Mouse (Mus musculus) forebrain, embryonic 11.5 days (tissue): ENCODE data around the gene Slc36a4. TPM values are rescaled to one million over a fixed set of nuclear protein-coding genes. Genes with fewer than 3 reads are reported as not detected.
A peak's percentile ranks its signal among the peaks of the same experiment; 100 is the strongest.

Experiments used
- ATAC-seq: fragments of 200-750 bp; cut with Nextera tagmentation; replicated peaks from 2 replicates; pipeline ENCODE4 v1.8.0; 2017; ENCODE audit warnings: moderate TSS enrichment; ENCODE audit not compliant: low FRiP score
- DNase-seq: peaks from one replicate; pipeline ENCODE4 v3.0.0-alpha.2; 2017; ENCODE audit warnings: low spot score
- H3K27ac ChIP-seq: fragments of 300-500 bp; sonication (generic); 2 replicates; pipeline ENCODE4 v1.5.1; 2014; ENCODE audit warnings: low read depth, low read length
- H3K27me3 ChIP-seq: fragments of 300-500 bp; sonication (generic); 2 replicates; pipeline ENCODE4 v1.6.1; 2014; ENCODE audit warnings: mild to moderate bottlenecking, low read length, mixed read lengths; ENCODE audit not compliant: control insufficient read depth, insufficient read depth
- H3K36me3 ChIP-seq: fragments of 300-500 bp; sonication (generic); 2 replicates; pipeline ENCODE4 v1.6.1; 2014; ENCODE audit warnings: mild to moderate bottlenecking, low read length, moderate library complexity, mixed read lengths; ENCODE audit not compliant: control insufficient read depth, insufficient read depth
- H3K4me1 ChIP-seq: fragments of 300-500 bp; sonication (generic); replicated peaks from 2 replicates; pipeline ENCODE4 v1.6.1; 2014; ENCODE audit warnings: low read length, mixed read lengths; ENCODE audit not compliant: control insufficient read depth, insufficient read depth
- H3K4me2 ChIP-seq: fragments of 300-500 bp; sonication (generic); 2 replicates; pipeline ENCODE4 v1.6.1; 2014; ENCODE audit warnings: low read depth, mild to moderate bottlenecking, low read length, moderate library complexity, mixed read lengths; ENCODE audit not compliant: severe bottlenecking
- H3K4me3 ChIP-seq: fragments of 300-500 bp; sonication (generic); 2 replicates; pipeline ENCODE4 v1.5.1; 2014; ENCODE audit warnings: low read depth, low read length
- H3K9ac ChIP-seq: fragments of 300-500 bp; sonication (generic); 2 replicates; pipeline ENCODE4 v1.6.1; 2014; ENCODE audit warnings: low read length
- H3K9me3 ChIP-seq: fragments of 300-500 bp; sonication (generic); 2 replicates; pipeline ENCODE4 v1.6.1; 2016; ENCODE audit warnings: low read length, mixed read lengths; ENCODE audit not compliant: control insufficient read depth
- WGBS: fragments of 180-500 bp; shearing (Covaris S2); extraction: QIAGEN DNeasy Blood & Tissue Kit; methylation state at CpG from one replicate; pipeline ENCODE4 v1.1.7; 2014; 5-methylcytosine and 5-hydroxymethylcytosine counted together
- polyA plus RNA-seq: library from polyadenylated mRNA; unstranded; fragments of >200 nt; fragmentation: Nextera tagmentation; extraction: Ambion mirVana; gene quantifications from 2 replicates; pipeline ENCODE4 v1.2.1, GENCODE M21; 2014

Gene Slc36a4
- polyA plus RNA-seq, 1 experiment from 2014 or later, result 17.8 TPM

DNA sequence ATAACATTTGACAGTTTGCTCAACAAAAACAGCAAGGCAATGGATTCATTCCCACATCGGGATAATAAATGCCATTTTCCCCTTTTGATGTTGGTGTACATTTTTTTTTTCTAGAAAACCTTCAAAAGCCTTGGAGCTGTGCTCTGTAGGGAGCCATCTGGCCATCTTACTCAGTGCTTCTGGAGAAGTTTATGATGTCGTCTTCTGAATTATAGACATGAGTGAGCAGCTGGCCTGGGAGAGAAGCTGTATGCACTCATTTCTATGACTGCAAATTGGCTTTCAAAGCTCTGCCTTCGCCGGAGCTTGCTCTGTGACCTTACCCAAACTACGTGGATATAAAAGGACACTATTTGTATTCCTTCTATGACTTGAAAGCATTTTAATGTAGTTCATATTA, 56.8 kb downstream of the Slc36a4 start:
- H3K4me2 ChIP-seq, result no peak overlapping the region
- H3K27ac ChIP-seq, result no peak overlapping the region
- ATAC-seq, result no peak
- no peak overlapping the region for H3K9ac ChIP-seq
- no peak for DNase-seq
- H3K4me3 ChIP-seq, result no peak overlapping the region
- H3K4me1 ChIP-seq, result no peaks in the 10 kb centered on the region
- WGBS, result 68% methylated on average over 5 of the region's 5 CpGs
- no peaks in the 10 kb centered on the region for H3K9me3 ChIP-seq
- H3K27me3 ChIP-seq, result no peaks in the 10 kb centered on the region
- H3K36me3 ChIP-seq, result no peaks in the 10 kb centered on the region

DNA sequence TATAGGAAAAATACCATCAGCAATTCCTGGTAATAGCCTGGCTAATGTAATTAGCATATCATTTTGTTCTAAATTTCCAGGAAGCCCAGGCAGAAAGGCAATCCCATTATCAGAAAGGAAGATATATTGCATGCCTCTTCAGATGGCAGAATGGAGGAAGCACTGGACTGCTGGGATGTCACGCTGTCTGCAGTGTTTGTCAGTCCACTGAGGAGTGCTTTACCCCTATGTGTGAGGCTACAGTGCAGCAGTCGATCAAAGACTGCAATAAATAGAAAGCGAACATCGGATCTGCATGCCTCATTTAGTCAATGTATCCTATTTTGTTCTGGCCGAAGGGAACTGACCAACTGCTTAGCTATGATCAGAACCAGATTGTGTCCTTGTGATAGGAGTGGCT, 57.3 kb downstream of the Slc36a4 start:
- Histone ChIP-seq H3K27me3 (peaks cover 1% of the 10 kb centered on the region), H3K4me1 (no peaks in the 10 kb centered on the region), H3K36me3 (no peaks in the 10 kb centered on the region), H3K27ac (no peak overlapping the region), H3K9ac (no peak overlapping the region), H3K4me2 (no peak overlapping the region), H3K4me3 (no peak overlapping the region), H3K9me3 (no peaks in the 10 kb centered on the region)
- DNase-seq (no peak), ATAC-seq (no peak)
- WGBS, result 72% methylated on average over 5 of the region's 5 CpGs

DNA sequence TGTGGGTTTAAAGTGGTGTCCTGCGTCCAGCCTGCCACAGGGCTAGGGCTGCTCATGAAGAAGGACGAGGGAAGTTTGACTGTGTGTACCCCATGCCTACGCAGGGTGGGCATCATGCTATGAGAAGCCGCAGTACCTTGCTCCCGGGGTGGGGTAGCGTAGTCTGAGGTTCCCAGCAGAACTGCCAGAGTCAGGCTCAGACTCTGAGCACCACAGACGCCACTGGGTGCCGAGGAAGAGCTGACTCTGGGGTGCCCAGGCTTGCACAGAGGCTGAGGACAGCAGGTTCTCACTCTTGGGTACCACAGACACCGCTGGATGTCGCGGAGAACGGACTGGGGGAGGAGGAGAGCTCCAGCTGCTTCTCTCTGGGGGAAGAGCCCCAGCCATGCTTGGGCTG, 63.2 kb downstream of the Slc36a4 start:
- Histone ChIP-seq H3K27me3 (peaks cover 12% of the 10 kb centered on the region), H3K4me2 (no peak overlapping the region), H3K9ac (no peak overlapping the region), H3K4me3 (no peak overlapping the region), H3K36me3 (no peaks in the 10 kb centered on the region), H3K9me3 (no peaks in the 10 kb centered on the region), H3K4me1 (peaks cover 3% of the 10 kb centered on the region; the same call in 1 of the 2 replicates), H3K27ac (no peak overlapping the region)
- DNase-seq (peak; percentile 51), ATAC-seq (no peak)
- 82% methylated on average over 12 of the region's 12 CpGs for WGBS

DNA sequence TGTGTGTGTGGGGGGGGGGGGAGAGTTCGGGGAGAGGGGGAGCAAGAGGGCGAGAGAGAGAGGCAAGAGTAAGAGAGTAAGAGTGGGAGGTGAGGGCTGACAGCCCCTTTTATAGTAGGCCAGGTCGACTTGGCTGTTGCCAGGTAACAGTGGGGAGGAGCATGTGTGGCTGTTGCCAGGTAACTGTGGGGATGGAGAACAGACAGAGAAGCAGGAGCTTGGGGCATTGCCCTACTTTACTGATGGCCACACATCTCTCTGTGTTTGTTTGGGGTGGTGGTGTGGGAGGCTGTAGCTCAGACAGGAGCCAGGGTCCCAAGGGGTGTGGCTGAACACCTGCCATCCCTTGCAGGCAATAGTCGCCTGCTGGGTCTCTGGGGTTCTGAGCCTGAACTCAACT, 63.9 kb downstream of the Slc36a4 start:
- Histone ChIP-seq H3K27me3 (peaks cover 12% of the 10 kb centered on the region), H3K9me3 (no peaks in the 10 kb centered on the region), H3K4me2 (no peak overlapping the region), H3K36me3 (no peaks in the 10 kb centered on the region), H3K27ac (no peak overlapping the region), H3K4me1 (peaks cover 3% of the 10 kb centered on the region; the same call in 1 of the 2 replicates), H3K9ac (no peak overlapping the region), H3K4me3 (no peak overlapping the region)
- DNase-seq (peak; percentile 52), ATAC-seq (no peak)
- 45% methylated on average over 3 of the region's 4 CpGs for WGBS

DNA sequence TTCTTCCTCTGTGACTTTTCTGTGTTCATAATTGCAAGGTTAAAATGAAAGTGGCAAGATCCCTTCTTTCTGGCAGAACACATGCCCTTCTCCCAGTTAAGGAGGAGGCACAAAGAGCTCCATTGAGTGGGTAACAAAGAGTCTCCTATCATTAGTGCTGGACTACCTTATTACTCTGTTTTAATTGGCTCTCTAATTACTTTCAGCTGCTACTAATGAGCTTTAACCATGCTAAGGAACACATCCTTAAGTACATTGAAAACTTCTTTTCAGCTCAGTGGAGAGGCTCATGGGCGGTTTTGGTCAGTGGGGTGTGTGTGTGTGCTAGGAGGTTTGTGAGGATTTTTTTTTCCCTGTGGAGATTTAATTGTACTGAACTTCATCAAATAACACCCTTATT, 65.4 kb downstream of the Slc36a4 start:
- no peaks in the 10 kb centered on the region for H3K36me3 ChIP-seq
- no peak overlapping the region for H3K4me3 ChIP-seq
- H3K9ac ChIP-seq, result no peak overlapping the region
- H3K27ac ChIP-seq, result no peak overlapping the region
- DNase-seq (peak; percentile 67), ATAC-seq (peak; percentile 96)
- peaks cover 3% of the 10 kb centered on the region; the same call in 1 of the 2 replicates for H3K4me1 ChIP-seq
- peaks cover 12% of the 10 kb centered on the region for H3K27me3 ChIP-seq
- 25% methylated on average over 1 of the region's 1 CpGs for WGBS
- no peak overlapping the region for H3K4me2 ChIP-seq
- no peaks in the 10 kb centered on the region for H3K9me3 ChIP-seq

DNA sequence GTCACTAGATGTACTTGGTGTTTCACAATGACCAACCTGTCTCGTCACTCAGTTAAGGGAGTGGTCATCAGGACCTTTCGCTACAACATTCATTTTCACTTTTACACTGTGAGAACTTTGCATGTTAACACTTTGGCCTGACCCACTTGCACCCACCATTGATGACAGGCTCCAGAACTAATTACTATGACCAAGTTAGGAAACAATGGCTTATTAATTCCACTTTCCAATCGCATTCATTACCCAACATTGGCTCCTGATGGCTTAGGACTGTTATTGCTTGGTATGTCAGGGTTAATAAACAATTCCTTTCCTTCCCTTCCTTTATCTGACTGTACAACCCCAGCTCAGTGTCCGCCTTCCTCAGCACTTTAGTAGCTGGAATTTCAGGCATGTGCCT, 72.4 kb downstream of the Slc36a4 start:
- DNase-seq, result no peak
- ATAC-seq, result no peak
- H3K4me1 ChIP-seq, result peaks cover 2% of the 10 kb centered on the region; the same call in 1 of the 2 replicates
- no peak overlapping the region for H3K27ac ChIP-seq
- H3K4me3 ChIP-seq, result no peak overlapping the region
- no peaks in the 10 kb centered on the region for H3K27me3 ChIP-seq
- 59% methylated on average over 4 of the region's 4 CpGs for WGBS
- no peak overlapping the region for H3K4me2 ChIP-seq
- no peaks in the 10 kb centered on the region for H3K36me3 ChIP-seq
- H3K9ac ChIP-seq, result no peak overlapping the region
- H3K9me3 ChIP-seq, result no peaks in the 10 kb centered on the region

DNA sequence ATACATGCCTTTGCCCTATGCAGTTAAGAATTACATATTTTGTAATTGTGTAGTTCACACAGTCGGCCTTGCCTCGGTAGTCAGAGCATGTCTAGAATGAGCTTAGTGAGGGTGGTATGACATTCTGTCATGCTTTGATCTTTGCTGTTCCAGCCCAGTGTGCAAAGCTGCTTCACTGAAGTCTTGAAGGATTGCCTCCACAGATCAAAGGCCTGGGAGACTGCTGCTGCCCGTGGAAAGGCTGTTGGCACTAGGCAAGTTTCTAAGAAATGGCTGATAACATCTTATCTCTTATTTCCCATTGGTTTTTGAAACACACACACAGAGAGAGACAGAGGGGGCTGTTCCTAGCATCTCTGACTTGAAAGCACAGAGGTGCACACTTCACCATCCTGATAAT, 76.7 kb downstream of the Slc36a4 start:
- Histone ChIP-seq H3K9me3 (no peaks in the 10 kb centered on the region), H3K27ac (no peak overlapping the region), H3K4me1 (peaks cover 2% of the 10 kb centered on the region; the same call in 1 of the 2 replicates), H3K4me2 (no peak overlapping the region), H3K9ac (no peak overlapping the region), H3K36me3 (no peaks in the 10 kb centered on the region), H3K4me3 (no peak overlapping the region), H3K27me3 (no peaks in the 10 kb centered on the region)
- no peak for DNase-seq
- WGBS, result 82% methylated on average over 3 of the region's 3 CpGs
- no peak for ATAC-seq

DNA sequence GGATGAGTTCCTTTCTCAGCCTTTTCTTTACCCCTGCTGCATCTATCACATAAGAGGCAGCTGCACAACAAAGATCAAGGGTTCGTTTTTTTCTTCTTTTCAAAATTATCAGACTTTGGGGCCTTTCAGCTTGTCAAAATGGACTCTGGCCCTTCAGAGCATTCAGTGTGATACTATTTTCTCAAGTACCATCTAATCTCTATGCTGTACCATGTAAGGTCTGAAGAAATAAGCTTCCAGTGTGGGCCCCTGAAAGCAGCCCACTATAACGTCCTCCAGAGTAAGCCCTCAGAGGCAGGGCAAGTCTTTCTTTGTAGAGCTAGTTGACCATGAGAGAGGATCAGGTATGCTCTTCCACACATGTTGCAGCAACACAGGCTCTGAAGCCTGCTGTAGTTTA, 77.1 kb downstream of the Slc36a4 start:
- no peak overlapping the region for H3K4me2 ChIP-seq
- H3K27ac ChIP-seq, result no peak overlapping the region
- no peaks in the 10 kb centered on the region for H3K36me3 ChIP-seq
- H3K27me3 ChIP-seq, result no peaks in the 10 kb centered on the region
- no peaks in the 10 kb centered on the region for H3K9me3 ChIP-seq
- H3K4me1 ChIP-seq, result peaks cover 2% of the 10 kb centered on the region; the same call in 1 of the 2 replicates
- ATAC-seq (no peak), DNase-seq (no peak)
- no peak overlapping the region for H3K4me3 ChIP-seq
- no peak overlapping the region for H3K9ac ChIP-seq
- WGBS, result 77% methylated on average over 2 of the region's 2 CpGs

DNA sequence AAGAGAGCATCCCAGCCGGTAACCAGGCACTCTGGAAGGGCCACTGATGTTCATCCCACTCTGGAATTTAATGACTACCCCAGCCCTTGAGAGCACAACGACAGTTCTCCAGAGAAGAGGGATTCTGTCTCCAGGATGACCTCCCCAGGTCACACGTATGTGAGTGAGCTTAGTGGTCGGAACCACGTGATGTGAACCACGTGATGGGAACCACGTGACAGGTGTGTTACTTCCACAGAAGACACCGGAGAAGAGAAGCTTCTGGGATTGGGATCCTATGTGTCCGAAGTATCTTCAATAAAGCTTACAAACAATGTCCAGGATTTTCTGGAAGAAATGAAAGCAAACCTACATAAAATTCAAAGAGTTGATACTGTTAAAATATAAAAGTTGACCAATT, 82.5 kb downstream of the Slc36a4 start:
- Histone ChIP-seq H3K4me2 (no peak overlapping the region), H3K4me3 (no peak overlapping the region), H3K9me3 (no peaks in the 10 kb centered on the region), H3K9ac (no peak overlapping the region), H3K27me3 (no peaks in the 10 kb centered on the region), H3K4me1 (no peaks in the 10 kb centered on the region), H3K27ac (no peak overlapping the region), H3K36me3 (no peaks in the 10 kb centered on the region)
- DNase-seq, result no peak
- no peak for ATAC-seq
- 92% methylated on average over 9 of the region's 9 CpGs for WGBS
